In the genomic region with DNA sequence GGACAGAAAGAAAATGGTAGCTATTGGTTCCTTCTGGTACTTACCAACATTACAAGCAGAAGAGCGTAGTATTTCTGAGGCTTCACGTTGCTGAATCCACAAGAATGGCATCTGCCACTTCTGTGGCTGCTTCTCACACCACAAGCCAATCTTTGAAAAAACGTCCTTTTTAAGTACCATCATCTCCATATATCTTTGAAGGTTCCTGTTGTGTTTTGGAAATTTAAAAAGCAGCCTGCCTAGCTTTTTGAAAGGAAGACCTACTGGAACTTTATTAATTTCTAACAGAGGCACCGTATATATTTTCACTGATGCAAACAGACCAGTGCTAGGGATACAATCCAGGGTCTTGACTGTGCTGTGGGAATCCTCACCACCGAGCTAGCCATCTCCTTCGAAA, we compare ENCODE assay signal across 9 mouse cellular contexts. TPM values are rescaled to one million over a fixed set of nuclear protein-coding genes. Genes with fewer than 3 reads are reported as not detected.
DNase-seq lines count a peak whose midpoint lies in the region; ATAC-seq and TF ChIP-seq lines count a peak whose summit lies in the region.
"Had no signal": no experiment of that assay in that cellular context is flagged by ENCODE, and none has a peak within 500 bp of the region (broad histone marks: within the 10 kb centered on the region; RNA-seq: fewer than 3 reads in every experiment).

No protein-coding gene starts in this region.

- WGBS in lung, embryonic 16.5 days = 24% methylated on average over 6 of the region's 6 CpGs
- WGBS in forebrain, embryonic 11.5 days = 57% methylated on average over 6 of the region's 6 CpGs
- 32% methylated on average over 6 of the region's 6 CpGs for WGBS in limb, embryonic 14.5 days
- 25% methylated on average over 6 of the region's 6 CpGs for WGBS in stomach, postnatal 0 days

- no peak overlapping the region for H3K27ac ChIP-seq in lung, embryonic 16.5 days (ENCODE audit: low read length)
- H3K27ac ChIP-seq in forebrain, embryonic 11.5 days (ENCODE audit: low read depth, low read length) = no peak overlapping the region
- H3K27ac ChIP-seq in limb, embryonic 14.5 days (replicated peaks; ENCODE audit: low read depth, low read length) = no peak overlapping the region
- no peak overlapping the region for H3K27ac ChIP-seq in stomach, postnatal 0 days (replicated peaks)

- no peak for TF ChIP-seq POLR2A in limb, embryonic 14.5 days (IDR thresholded peaks at IDR 0.05; ENCODE audit: borderline replicate concordance, extremely low read depth, insufficient read depth, insufficient read length)

- ATAC-seq in lung, embryonic 16.5 days (ENCODE audit: low read depth) = no peak
- ATAC-seq in forebrain, embryonic 11.5 days (replicated peaks; ENCODE audit: low FRiP score) = no peak
- no peak for ATAC-seq in limb, embryonic 14.5 days (ENCODE audit: low FRiP score, low read depth)
- no peak for ATAC-seq in stomach, postnatal 0 days (ENCODE audit: low FRiP score, low TSS enrichment)
- no peak for ATAC-seq in granulocyte monocyte progenitor cell, adult 5-6 weeks (replicated peaks; ENCODE audit: poor library complexity, severe bottlenecking)
- ATAC-seq: inflammation-experienced regulatory T-cells, adult 6 months had no signal

- peak overlapping the region; percentile 65 for H3K4me3 ChIP-seq in lung, embryonic 16.5 days (ENCODE audit: low read length)
- peak overlapping the region; percentile 82 for H3K4me3 ChIP-seq in forebrain, embryonic 11.5 days (ENCODE audit: low read depth, low read length)
- H3K4me3 ChIP-seq in limb, embryonic 14.5 days (replicated peaks; ENCODE audit: low read length) = peak overlapping the region; percentile 61
- H3K4me3 ChIP-seq in stomach, postnatal 0 days (ENCODE audit: low read depth, low read length) = peak overlapping the region; percentile 82

- DNase-seq in lung, postnatal 25 days (ENCODE audit: low spot score) = no peak
- no peak for DNase-seq in forebrain, embryonic 11.5 days (ENCODE audit: low spot score)
- DNase-seq in limb, embryonic 14.5 days (ENCODE audit: low spot score) = no peak
- no peak for DNase-seq in stomach, postnatal 0 days (ENCODE audit: low spot score)
- no peak for DNase-seq in ovary, postnatal 10 days (ENCODE audit: low spot score)
- DNase-seq: right cerebral cortex, postnatal 25 days had no signal

- no peak for TF ChIP-seq CTCF in stomach, postnatal 0 days (IDR thresholded peaks at IDR 0.05; ENCODE audit: low read depth)

- peaks cover 6% of the 10 kb centered on the region; the same call in 1 of the 2 replicates for H3K36me3 ChIP-seq in lung, embryonic 16.5 days (ENCODE audit: control insufficient read depth, insufficient read depth, low read length)
- H3K36me3 ChIP-seq in forebrain, embryonic 11.5 days (ENCODE audit: control insufficient read depth, insufficient read depth, low read length) = no peaks in the 10 kb centered on the region; the same call in 1 of the 2 replicates
- peaks cover 28% of the 10 kb centered on the region for H3K36me3 ChIP-seq in limb, embryonic 14.5 days (ENCODE audit: control insufficient read depth, insufficient read depth, low read length)
- no peaks in the 10 kb centered on the region for H3K36me3 ChIP-seq in stomach, postnatal 0 days (ENCODE audit: control insufficient read depth, insufficient read depth, low read length)

- H3K9me3 ChIP-seq in lung, embryonic 16.5 days (ENCODE audit: control insufficient read depth, low read length) = no peaks in the 10 kb centered on the region
- no peaks in the 10 kb centered on the region for H3K9me3 ChIP-seq in forebrain, embryonic 11.5 days (ENCODE audit: control insufficient read depth, low read length)
- no peaks in the 10 kb centered on the region for H3K9me3 ChIP-seq in limb, embryonic 14.5 days (ENCODE audit: control insufficient read depth, low read length)
- H3K9me3 ChIP-seq in stomach, postnatal 0 days (ENCODE audit: control insufficient read depth, low read length) = no peaks in the 10 kb centered on the region

- H3K4me1 ChIP-seq in lung, embryonic 16.5 days (replicated peaks; ENCODE audit: control insufficient read depth, insufficient read depth, low read length) = peaks cover 14% of the 10 kb centered on the region
- H3K4me1 ChIP-seq in forebrain, embryonic 11.5 days (replicated peaks; ENCODE audit: control insufficient read depth, insufficient read depth, low read length) = peaks cover 2% of the 10 kb centered on the region; the same call in 1 of the 2 replicates
- peaks cover 22% of the 10 kb centered on the region for H3K4me1 ChIP-seq in limb, embryonic 14.5 days (ENCODE audit: control insufficient read depth, insufficient read depth, low read length)
- H3K4me1 ChIP-seq in stomach, postnatal 0 days (replicated peaks; ENCODE audit: control insufficient read depth, insufficient read depth) = no peaks in the 10 kb centered on the region

- H3K9ac ChIP-seq in lung, embryonic 16.5 days (ENCODE audit: low read length) = peak overlapping the region; percentile 86
- peak overlapping the region; percentile 98 for H3K9ac ChIP-seq in forebrain, embryonic 11.5 days (ENCODE audit: low read length)
- peak overlapping the region; percentile 97 for H3K9ac ChIP-seq in limb, embryonic 14.5 days (ENCODE audit: low read depth, low read length, severe bottlenecking)
- H3K9ac ChIP-seq in stomach, postnatal 0 days (ENCODE audit: low read length) = peak overlapping the region; percentile 24; the same call in 1 of the 2 replicates

- H3K27me3 ChIP-seq in lung, embryonic 16.5 days (ENCODE audit: control insufficient read depth, insufficient read depth, low read depth, low read length) = no peaks in the 10 kb centered on the region
- no peaks in the 10 kb centered on the region for H3K27me3 ChIP-seq in forebrain, embryonic 11.5 days (ENCODE audit: control insufficient read depth, insufficient read depth, low read length)
- H3K27me3 ChIP-seq in limb, embryonic 14.5 days (ENCODE audit: control insufficient read depth, insufficient read depth, low read length) = no peaks in the 10 kb centered on the region
- no peaks in the 10 kb centered on the region for H3K27me3 ChIP-seq in stomach, postnatal 0 days (ENCODE audit: control insufficient read depth, insufficient read depth, low read length)

- peak overlapping the region; percentile 73 for H3K4me2 ChIP-seq in lung, embryonic 16.5 days (ENCODE audit: low read depth, low read length)
- H3K4me2 ChIP-seq in forebrain, embryonic 11.5 days (ENCODE audit: low read depth, low read length, severe bottlenecking) = peak overlapping the region; percentile 84
- peak overlapping the region; percentile 58 for H3K4me2 ChIP-seq in limb, embryonic 14.5 days (replicated peaks; ENCODE audit: low read depth, low read length, severe bottlenecking)
- H3K4me2 ChIP-seq in stomach, postnatal 0 days (replicated peaks; ENCODE audit: low read depth) = peak overlapping the region; percentile 81

- no peak for TF ChIP-seq EP300 in stomach, postnatal 0 days (optimal IDR thresholded peaks at IDR 0.05)

RNA-seq across cellular contexts. Expression of a gene that starts 1.4 kb away (rescaled TPM):
- polyA plus RNA-seq in lung, embryonic 16.5 days (2015; fragmentation: Nextera tagmentation; extraction: Ambion mirVana) = 5.0 and 5.6 TPM in 2 replicates
- polyA plus RNA-seq in forebrain, embryonic 11.5 days (2014; fragmentation: Nextera tagmentation; extraction: Ambion mirVana) = 18.2 and 19.1 TPM in 2 replicates
- 9.5 and 12.6 TPM in 2 replicates for polyA plus RNA-seq in limb, embryonic 14.5 days (2012; rRNA removed)
- 22.7 and 25.3 TPM in 2 replicates for polyA plus RNA-seq in limb, embryonic 14.5 days (2014; fragmentation: Nextera tagmentation; extraction: Ambion mirVana)
- polyA plus RNA-seq in stomach, postnatal 0 days (2015; fragmentation: Nextera tagmentation; extraction: Ambion mirVana) = 12.1 and 13.3 TPM in 2 replicates
- total RNA-seq in granulocyte monocyte progenitor cell, adult 5-6 weeks (2014; fragmentation: Nextera tagmentation) = not detected in 2 replicates
- total RNA-seq in granulocyte monocyte progenitor cell, adult 5-6 weeks (2017) = 0.13 TPM in 1 of 2 replicates, not detected in the other

Comparison
In these comparisons a context has a peak if more than half of its experiments do, and no peak if none do; other contexts are left out.
1. H3K9ac ChIP-seq: peak in every context shown above with its lines; median percentile 98 in forebrain, embryonic 11.5 days; 97 in limb, embryonic 14.5 days; 86 in lung, embryonic 16.5 days; 24 in stomach, postnatal 0 days.